Mouse (Mus musculus): ENCODE results near the gene Dact1. TPM values are rescaled to one million over a fixed set of nuclear protein-coding genes. Genes with fewer than 3 reads are reported as not detected.

Gene Dact1
- polyA plus RNA-seq (2012; rRNA removed) (0.56 and 0.58 TPM in 2 replicates), polyA plus RNA-seq (2014; fragmentation: Nextera tagmentation; extraction: Ambion mirVana) (0.32 and 0.48 TPM in 2 replicates)

DNA sequence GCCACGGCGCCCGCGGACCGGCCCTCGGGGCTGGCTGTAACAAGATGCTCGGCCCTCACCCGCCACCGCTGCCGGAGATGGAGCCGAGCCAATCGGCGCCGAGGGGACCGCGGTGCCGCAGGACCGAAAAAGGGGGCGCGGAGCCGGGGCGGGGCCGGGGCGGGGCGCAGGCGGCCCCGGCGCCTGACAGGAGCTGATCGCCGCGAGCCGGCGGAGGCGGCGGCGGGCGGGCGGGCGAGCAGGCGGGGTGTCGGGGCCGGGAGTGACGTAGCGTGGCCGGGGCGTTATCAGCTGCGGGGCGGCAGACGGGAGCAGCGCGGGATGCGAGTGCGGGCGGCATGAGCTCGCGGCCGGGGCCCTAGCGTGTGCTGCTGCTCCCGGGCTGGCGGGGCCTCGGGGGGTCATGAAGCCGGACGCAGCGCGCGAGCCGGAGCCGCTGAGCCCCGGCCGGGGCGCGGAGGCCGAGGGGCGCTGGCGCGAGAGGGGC, at the start of gene Dact1:
Gene Dact1, plus strand, starts transcription at position 304 of the 487 bp plus-strand sequence.
- under 1% methylated on average over 59 of the region's 76 CpGs for WGBS (ENCODE audit: insufficient replicate concordance)
- Histone ChIP-seq H3K4me1 (replicated peaks; ENCODE audit: control insufficient read depth in 2 of 2, insufficient read depth in 2 of 2, low read length in 1 of 2) (no peaks in the 10 kb centered on the region), H3K36me3 (replicated peaks; ENCODE audit: control insufficient read depth, insufficient read depth, low read depth) (no peaks in the 10 kb centered on the region), H3K27ac (no peak within 1 kb of the TSS), H3K27me3 (ENCODE audit: control insufficient read depth, insufficient read depth, low read length) (peaks cover 41% of the 10 kb centered on the region), H3K9me3 (ENCODE audit: control insufficient read depth, low read length) (no peaks in the 10 kb centered on the region), H3K4me2 (ENCODE audit: low read depth) (peak within 1 kb of the TSS; percentile 64), H3K4me3 (ENCODE audit: insufficient read depth in 1 of 2, low read depth in 2 of 2, low read length in 2 of 2) (peak within 1 kb of the TSS; percentile 40 to 55), H3K9ac (replicated peaks) (no peak within 1 kb of the TSS)
- peak; percentile 64; the same call in 1 of the 2 replicates for ATAC-seq (ENCODE audit: insufficient read depth)
- no peak for TF ChIP-seq CTCF (IDR thresholded peaks at IDR 0.05; ENCODE audit: low read depth)
- TF ChIP-seq EP300 (IDR thresholded peaks at IDR 0.05; ENCODE audit: low read depth) = no peak
- DNase-seq (ENCODE audit: low read depth in 3 of 3, low spot score in 3 of 3) = peak in 2 of 3 experiments; percentile 13 to 14

DNA sequence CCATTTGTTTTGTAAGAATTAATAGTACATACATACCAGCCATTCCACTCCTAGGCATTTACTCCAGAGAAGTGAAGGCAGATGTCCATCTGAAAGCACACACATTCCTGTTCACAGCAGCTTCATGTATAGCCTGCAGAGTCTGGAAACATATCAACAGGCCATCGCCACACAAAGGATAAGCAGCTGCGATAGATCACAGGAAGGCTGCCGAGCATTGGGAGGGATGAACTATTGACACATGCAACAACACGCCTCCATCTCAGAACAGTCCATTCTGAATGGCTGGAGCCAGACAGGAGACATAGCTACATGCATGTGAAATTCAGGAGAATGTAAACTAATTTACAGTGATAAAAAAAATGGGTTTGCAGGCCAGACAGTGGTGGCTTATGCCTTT, 45.5 kb upstream of the Dact1 start:
- no peak overlapping the region for H3K27ac ChIP-seq
- ATAC-seq (ENCODE audit: insufficient read depth) (no peak), DNase-seq (ENCODE audit: low read depth in 3 of 3, low spot score in 3 of 3) (no peak)
- no peaks in the 10 kb centered on the region for H3K4me1 ChIP-seq (replicated peaks; ENCODE audit: control insufficient read depth in 2 of 2, insufficient read depth in 2 of 2, low read length in 1 of 2)
- H3K4me2 ChIP-seq (ENCODE audit: low read depth) = no peak overlapping the region
- H3K9me3 ChIP-seq (ENCODE audit: control insufficient read depth, low read length) = no peaks in the 10 kb centered on the region
- no peaks in the 10 kb centered on the region for H3K27me3 ChIP-seq (ENCODE audit: control insufficient read depth, insufficient read depth, low read length)
- TF ChIP-seq EP300 (IDR thresholded peaks at IDR 0.05; ENCODE audit: low read depth) = no peak
- no peak for TF ChIP-seq CTCF (IDR thresholded peaks at IDR 0.05; ENCODE audit: low read depth)
- H3K9ac ChIP-seq (replicated peaks) = no peak overlapping the region
- WGBS (ENCODE audit: insufficient replicate concordance) = 69% methylated on average over 4 of the region's 4 CpGs
- no peak overlapping the region for H3K4me3 ChIP-seq (ENCODE audit: insufficient read depth in 1 of 2, low read depth in 2 of 2, low read length in 2 of 2)
- no peaks in the 10 kb centered on the region for H3K36me3 ChIP-seq (replicated peaks; ENCODE audit: control insufficient read depth, insufficient read depth, low read depth)

- TF ChIP-seq EP300 (IDR thresholded peaks at IDR 0.05; ENCODE audit: low read depth) = no peak
- no peak for TF ChIP-seq CTCF (IDR thresholded peaks at IDR 0.05; ENCODE audit: low read depth)
- WGBS (ENCODE audit: insufficient replicate concordance) = 64% methylated on average over 7 of the region's 7 CpGs
- Histone ChIP-seq H3K4me2 (ENCODE audit: low read depth) (no peak overlapping the region), H3K27me3 (ENCODE audit: control insufficient read depth, insufficient read depth, low read length) (no peaks in the 10 kb centered on the region), H3K27ac (no peak overlapping the region), H3K4me1 (replicated peaks; ENCODE audit: control insufficient read depth in 2 of 2, insufficient read depth in 2 of 2, low read length in 1 of 2) (no peaks in the 10 kb centered on the region), H3K9me3 (ENCODE audit: control insufficient read depth, low read length) (no peaks in the 10 kb centered on the region), H3K4me3 (ENCODE audit: insufficient read depth in 1 of 2, low read depth in 2 of 2, low read length in 2 of 2) (no peak overlapping the region), H3K9ac (replicated peaks) (no peak overlapping the region), H3K36me3 (replicated peaks; ENCODE audit: control insufficient read depth, insufficient read depth, low read depth) (no peaks in the 10 kb centered on the region)
- DNase-seq (ENCODE audit: low read depth in 3 of 3, low spot score in 3 of 3) (no peak), ATAC-seq (ENCODE audit: insufficient read depth) (no peak)
Measured at GRCm38 (mm10) chr12:71269367-71269766, 40.3 kb upstream of the Dact1 start.

DNA sequence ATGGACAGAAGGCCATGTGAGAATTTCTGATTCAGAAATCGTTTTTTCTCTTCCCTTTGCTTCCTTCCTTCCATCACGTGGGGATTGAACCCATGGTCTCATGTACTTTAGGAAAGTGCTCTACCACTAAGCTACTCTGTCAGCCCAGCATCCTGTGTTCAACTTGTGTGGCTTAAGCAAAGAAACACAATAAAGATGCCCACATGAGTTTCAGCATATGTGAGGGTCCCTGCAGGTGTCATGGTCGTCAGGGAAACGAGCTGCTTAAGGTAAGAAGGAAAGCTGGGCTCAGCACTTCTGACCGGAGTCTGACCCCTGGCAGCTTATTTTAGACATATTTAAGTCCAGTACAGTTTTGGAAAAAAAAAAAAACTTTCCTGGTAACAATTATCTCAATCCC, 38.6 kb upstream of the Dact1 start:
- TF ChIP-seq EP300 (IDR thresholded peaks at IDR 0.05; ENCODE audit: low read depth) = no peak
- ATAC-seq (ENCODE audit: insufficient read depth) = no peak

GRCm38 (mm10) chr12:71274519-71275237, 35.0 kb upstream of the Dact1 start:
- Histone ChIP-seq H3K27me3 (ENCODE audit: control insufficient read depth, insufficient read depth, low read length) (no peaks in the 10 kb centered on the region), H3K9ac (replicated peaks) (no peak overlapping the region), H3K4me3 (ENCODE audit: insufficient read depth in 1 of 2, low read depth in 2 of 2, low read length in 2 of 2) (no peak overlapping the region), H3K27ac (no peak overlapping the region), H3K4me1 (replicated peaks; ENCODE audit: control insufficient read depth in 2 of 2, insufficient read depth in 2 of 2, low read length in 1 of 2) (no peaks in the 10 kb centered on the region), H3K36me3 (replicated peaks; ENCODE audit: control insufficient read depth, insufficient read depth, low read depth) (no peaks in the 10 kb centered on the region), H3K9me3 (ENCODE audit: control insufficient read depth, low read length) (no peaks in the 10 kb centered on the region), H3K4me2 (ENCODE audit: low read depth) (no peak overlapping the region)
- TF ChIP-seq EP300 (IDR thresholded peaks at IDR 0.05; ENCODE audit: low read depth) (no peak), CTCF (IDR thresholded peaks at IDR 0.05; ENCODE audit: low read depth) (peak; percentile 74)
- 64% methylated on average over 5 of the region's 5 CpGs for WGBS (ENCODE audit: insufficient replicate concordance)
- DNase-seq (ENCODE audit: low read depth in 3 of 3, low spot score in 3 of 3) = no peak
- ATAC-seq (ENCODE audit: insufficient read depth) = no peak

More for the DNA sequence above, 38.6 kb upstream of the Dact1 start:
- no peaks in the 10 kb centered on the region for H3K4me1 ChIP-seq (replicated peaks; ENCODE audit: control insufficient read depth in 2 of 2, insufficient read depth in 2 of 2, low read length in 1 of 2)
- H3K27ac ChIP-seq = no peak overlapping the region
- WGBS (ENCODE audit: insufficient replicate concordance) = 55% methylated on average over 5 of the region's 5 CpGs
- H3K4me3 ChIP-seq (ENCODE audit: insufficient read depth in 1 of 2, low read depth in 2 of 2, low read length in 2 of 2) = no peak overlapping the region
- H3K4me2 ChIP-seq (ENCODE audit: low read depth) = no peak overlapping the region
- no peak overlapping the region for H3K9ac ChIP-seq (replicated peaks)
- no peaks in the 10 kb centered on the region for H3K36me3 ChIP-seq (replicated peaks; ENCODE audit: control insufficient read depth, insufficient read depth, low read depth)
- H3K27me3 ChIP-seq (ENCODE audit: control insufficient read depth, insufficient read depth, low read length) = no peaks in the 10 kb centered on the region
- no peak for DNase-seq (ENCODE audit: low read depth in 3 of 3, low spot score in 3 of 3)
- H3K9me3 ChIP-seq (ENCODE audit: control insufficient read depth, low read length) = no peaks in the 10 kb centered on the region

Measured in liver, embryonic 14.5 days (tissue).